Mouse (Mus musculus) spleen, adult 2 months (tissue): ENCODE measurements around the gene Ddr1.

Source experiments
- CTCF ChIP-seq: fragments of 200-500 bp; IDR thresholded peaks from 2 replicates; pipeline ENCODE4 v1.5.1; 2011; ENCODE audit warnings: mild to moderate bottlenecking, inconsistent platforms; ENCODE audit not compliant: insufficient read depth, insufficient read length, insufficient replicate concordance; ENCODE audit errors: extremely low read depth
- POLR2A ChIP-seq: fragments of 200-500 bp; IDR thresholded peaks from 2 replicates; pipeline ENCODE4 v1.6.1; 2011; ENCODE audit warnings: low read depth, low read length, inconsistent platforms

- TF ChIP-seq CTCF (peak; percentile 57; the same call in 1 of the 2 replicates), POLR2A (no peak)
Observed at GRCm38 (mm10) chr17:35739675-35740074, 35.3 kb upstream of the Ddr1 start.
